Mouse (Mus musculus): Measurements from ENCODE around the gene Iqcc.

Gene Iqcc

DNA sequence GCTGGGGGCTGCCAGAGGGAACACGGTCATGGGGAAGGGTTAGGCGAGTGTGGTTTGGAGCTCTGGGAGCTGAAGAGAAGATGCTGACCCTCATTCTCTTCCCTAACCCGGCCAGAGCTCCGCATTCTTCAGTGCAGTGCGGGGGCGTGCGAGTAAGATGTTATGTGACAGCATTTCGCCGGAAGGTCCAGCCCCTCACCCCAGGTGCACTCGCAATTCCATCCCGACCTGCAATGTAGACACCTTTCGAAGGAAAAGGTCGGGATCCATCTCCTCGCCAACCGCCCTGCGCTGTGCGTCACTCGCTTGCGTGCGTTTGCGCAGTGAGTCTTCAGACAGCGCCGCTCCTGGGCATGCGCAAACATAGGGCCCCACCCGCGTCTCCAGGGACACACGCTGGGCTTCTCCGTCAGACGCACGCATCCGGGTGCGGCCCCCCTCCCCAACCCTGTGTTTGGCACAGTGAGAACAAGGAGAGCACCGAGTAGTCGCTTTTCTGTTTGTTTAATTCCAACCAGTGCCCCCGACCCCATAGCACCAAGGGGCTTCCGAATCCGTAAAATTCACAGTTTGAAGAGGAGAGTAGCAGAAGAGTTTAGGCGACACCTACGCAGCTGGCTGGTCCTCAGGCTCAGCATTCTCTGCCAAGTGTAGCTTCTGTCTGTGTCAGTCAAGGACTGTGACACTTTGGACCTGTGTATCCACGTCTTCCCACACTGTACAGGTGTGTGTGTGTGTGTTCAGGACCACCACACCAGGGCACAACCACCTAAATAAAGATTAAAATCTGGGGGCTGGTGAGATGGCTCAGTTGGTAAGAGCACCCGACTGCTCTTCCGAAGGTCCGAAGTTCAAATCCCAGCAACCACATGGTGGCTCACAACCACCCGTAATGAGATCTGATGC lies at the start of gene Iqcc:
Gene Iqcc (minus strand): TSS at position 314 of the 906 bp plus-strand sequence.
- in situ Hi-C loops (cut with MboI; ENCODE audit: unreplicated experiment in 2 of 2) = loop anchor here in 1 of 2 experiments (10.0 kb wide), 1 partner anchor 274 kb away; no protein-coding TSS in a partner anchor

- in situ Hi-C loops (cut with MboI; ENCODE audit: unreplicated experiment in 2 of 2) = no loop called here
Measured at GRCm38 (mm10) chr4:129662255-129662813, 43.4 kb upstream of the Iqcc start.

GRCm38 (mm10) chr4:129661584-129661983 lies 42.7 kb upstream of the Iqcc start:
- in situ Hi-C loops (cut with MboI; ENCODE audit: unreplicated experiment in 2 of 2) = no loop called here

GRCm38 (mm10) chr4:129654770-129655169 lies 35.9 kb upstream of the Iqcc start:
- in situ Hi-C loops (cut with MboI; ENCODE audit: unreplicated experiment in 2 of 2) = no loop called here

- in situ Hi-C loops (cut with MboI; ENCODE audit: unreplicated experiment in 2 of 2) = no loop called here
Measured at GRCm38 (mm10) chr4:129650359-129650758, 31.5 kb upstream of the Iqcc start.

DNA sequence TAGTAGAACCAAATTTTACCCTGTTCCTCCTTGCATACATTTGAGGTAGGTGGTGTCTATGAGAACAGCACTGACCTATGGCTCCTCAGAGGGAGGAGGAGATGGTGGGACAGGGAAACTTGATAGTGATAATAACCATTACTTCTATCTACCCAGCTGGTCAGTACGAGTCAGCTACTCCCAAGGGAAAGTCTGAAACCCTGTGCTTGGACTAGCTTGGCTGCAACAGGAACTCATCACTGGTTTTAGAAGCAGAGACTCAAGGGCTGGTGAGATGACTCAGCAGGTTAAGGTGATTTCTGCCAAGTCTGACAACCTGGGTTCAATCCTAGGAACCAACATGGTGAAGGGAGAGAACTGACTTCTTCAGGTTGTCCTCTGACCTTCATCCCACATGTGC lies 29.8 kb upstream of the Iqcc start:
- in situ Hi-C loops (cut with MboI; ENCODE audit: unreplicated experiment in 2 of 2) = no loop called here

DNA sequence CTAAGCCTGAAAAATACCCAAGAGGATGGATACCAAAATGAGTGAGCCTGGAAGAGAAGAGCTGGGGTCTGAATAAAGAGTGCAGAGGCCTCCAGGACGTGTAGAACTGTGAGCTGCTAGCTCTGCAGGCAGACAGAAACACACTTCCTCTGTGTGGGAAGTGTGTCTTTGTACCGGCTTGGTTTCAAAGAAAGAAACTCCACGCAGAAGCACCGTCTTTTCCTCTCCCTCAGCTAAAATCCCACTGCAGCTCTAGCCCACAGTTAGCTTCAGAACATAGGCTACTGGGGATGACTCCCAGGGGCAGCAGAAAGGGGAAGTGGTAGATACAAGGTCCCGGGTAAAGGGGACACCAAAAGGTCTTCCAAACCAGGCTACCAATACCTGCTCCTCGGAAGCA lies 26.3 kb upstream of the Iqcc start:
- in situ Hi-C loops (cut with MboI; ENCODE audit: unreplicated experiment in 2 of 2) = no loop called here

DNA sequence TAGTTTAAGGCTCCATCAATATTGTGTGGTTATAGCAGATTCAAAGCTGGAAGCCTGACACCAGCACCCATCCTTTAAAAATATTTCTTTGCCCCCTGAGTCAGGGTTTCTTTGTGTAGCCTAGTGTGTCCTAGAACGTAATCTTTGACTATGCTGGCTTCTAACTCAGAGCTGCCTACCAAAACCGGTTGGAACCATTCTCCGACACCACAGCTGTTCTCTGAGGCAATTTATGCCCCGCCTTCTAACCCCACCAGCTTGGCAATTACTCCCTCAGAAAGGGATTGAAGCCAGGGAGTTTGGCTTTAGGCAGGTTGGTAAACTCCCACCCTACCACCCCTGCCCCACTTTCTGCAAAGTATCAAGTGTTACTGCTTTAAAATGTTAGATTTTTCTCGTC lies 22.9 kb upstream of the Iqcc start:
- in situ Hi-C loops (cut with MboI; ENCODE audit: unreplicated experiment in 2 of 2) = no loop called here

- in situ Hi-C loops (cut with MboI; ENCODE audit: unreplicated experiment in 2 of 2) = no loop called here
Measured at GRCm38 (mm10) chr4:129640638-129641467, 22.0 kb upstream of the Iqcc start, which contains the start of gene Txlna. TSS of gene Txlna (minus strand) at chr4:129641065.

- in situ Hi-C loops (cut with MboI; ENCODE audit: unreplicated experiment in 2 of 2) = no loop called here
Measured at GRCm38 (mm10) chr4:129640101-129640637, 21.3 kb upstream of the Iqcc start.

- in situ Hi-C loops (cut with MboI; ENCODE audit: unreplicated experiment in 2 of 2) = no loop called here
Measured at GRCm38 (mm10) chr4:129639221-129639620, 20.3 kb upstream of the Iqcc start.

DNA sequence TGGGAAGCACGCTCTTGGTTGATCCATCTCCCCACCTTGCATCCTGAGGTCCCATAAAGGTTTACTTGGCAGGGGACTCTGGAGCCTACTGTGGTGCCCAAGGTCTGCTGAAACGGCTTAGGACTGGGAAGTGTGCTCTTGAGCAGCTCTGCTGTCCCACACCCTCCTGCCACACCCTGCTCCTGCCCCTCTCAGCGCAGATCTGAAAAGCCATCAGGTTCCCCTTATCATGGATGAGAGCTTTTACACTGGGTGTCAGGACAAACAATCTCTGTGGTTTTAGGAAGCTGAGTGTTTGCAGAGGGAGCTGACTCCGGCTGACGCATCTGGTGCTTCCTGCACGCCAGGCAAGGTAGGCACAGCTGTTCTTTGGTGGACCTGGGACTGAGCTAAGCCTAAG lies 15.0 kb upstream of the Iqcc start:
- in situ Hi-C loops (cut with MboI; ENCODE audit: unreplicated experiment in 2 of 2) = no loop called here

DNA sequence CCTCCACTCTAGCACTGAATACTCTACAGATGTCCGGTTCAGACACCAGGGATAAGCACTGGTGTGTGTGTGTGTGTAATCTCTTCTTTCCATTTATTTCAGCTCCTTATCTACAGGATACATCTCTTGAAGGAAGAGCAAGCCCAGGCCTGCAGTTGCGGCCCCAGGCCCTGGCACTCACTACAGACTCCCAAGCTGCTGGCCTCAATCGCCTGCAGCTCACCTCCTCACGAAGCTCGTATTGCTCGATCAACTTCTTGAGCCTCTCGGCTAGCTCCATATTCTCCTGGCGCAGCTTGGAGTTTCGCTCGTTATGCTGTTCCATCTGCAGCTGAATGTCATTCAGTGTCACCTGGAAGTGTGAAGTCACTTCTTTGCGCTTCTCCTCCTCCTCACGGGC lies 13.0 kb upstream of the Iqcc start:
- in situ Hi-C loops (cut with MboI; ENCODE audit: unreplicated experiment in 2 of 2) = no loop called here

GRCm38 (mm10) chr4:129630944-129631343 lies 12.0 kb upstream of the Iqcc start:
- in situ Hi-C loops (cut with MboI; ENCODE audit: unreplicated experiment in 2 of 2) = no loop called here

DNA sequence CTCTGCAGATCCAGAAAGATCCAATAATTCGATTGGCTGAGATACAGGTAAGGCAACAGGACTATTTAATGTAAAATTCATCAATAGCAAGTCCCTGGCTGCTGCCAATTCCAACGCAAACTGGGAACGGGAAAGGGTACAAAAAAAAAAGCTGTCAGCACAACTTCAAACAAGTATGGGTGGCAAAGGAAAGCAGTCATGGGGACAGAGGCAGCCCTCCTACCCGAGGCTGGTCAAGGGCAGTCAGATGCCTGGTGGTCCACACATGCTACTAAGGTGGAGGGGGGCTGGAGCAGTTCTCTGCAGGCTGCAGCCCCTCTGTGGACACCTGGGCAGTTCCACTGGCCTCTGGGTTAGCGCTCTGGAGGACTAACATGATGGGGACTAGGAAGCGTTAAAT lies 7.1 kb upstream of the Iqcc start:
- in situ Hi-C loops (cut with MboI; ENCODE audit: unreplicated experiment in 2 of 2) = no loop called here

GRCm38 (mm10) chr4:129625496-129625895 lies 6.6 kb upstream of the Iqcc start:
- in situ Hi-C loops (cut with MboI; ENCODE audit: unreplicated experiment in 2 of 2) = no loop called here

GRCm38 (mm10) chr4:129625029-129625370 lies 6.1 kb upstream of the Iqcc start:
- in situ Hi-C loops (cut with MboI; ENCODE audit: unreplicated experiment in 2 of 2) = no loop called here

DNA sequence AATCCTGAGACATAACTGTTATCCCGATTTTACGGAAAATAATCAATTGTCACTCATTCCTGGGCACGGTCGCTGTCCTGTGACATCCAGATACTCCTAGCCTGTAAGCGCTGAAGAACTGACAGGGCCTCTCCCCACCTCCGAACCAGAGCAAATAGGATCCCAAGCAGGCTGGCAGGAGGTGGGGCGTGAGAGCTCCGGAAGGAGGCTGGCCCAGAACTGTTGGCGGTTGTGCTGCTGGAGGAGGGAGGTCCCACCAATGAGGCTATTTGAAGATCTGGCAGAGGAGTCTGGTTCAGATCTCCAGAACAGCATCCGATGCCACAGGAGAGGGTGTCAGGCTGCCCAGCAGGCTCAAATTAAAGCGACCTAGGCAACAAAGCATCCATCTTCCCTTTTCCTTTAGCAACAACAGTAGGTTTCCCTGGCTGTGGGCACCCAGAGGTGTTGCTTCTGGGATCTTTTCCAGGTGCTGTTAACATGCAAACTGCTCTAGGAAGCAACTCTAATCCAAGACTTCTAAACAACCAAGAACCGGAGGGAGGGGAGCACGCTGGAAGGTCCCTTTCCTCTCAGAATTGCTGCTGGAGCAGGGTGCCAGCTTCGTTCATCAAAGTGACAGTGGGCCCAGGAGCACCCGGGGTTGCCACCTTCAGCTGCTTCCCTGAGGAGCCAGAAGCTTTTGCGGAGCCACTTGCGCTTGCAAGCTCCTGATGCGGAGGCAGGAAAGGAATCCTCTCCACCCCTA lies 5.6 kb upstream of the Iqcc start:
- in situ Hi-C loops (cut with MboI; ENCODE audit: unreplicated experiment in 2 of 2) = no loop called here

- in situ Hi-C loops (cut with MboI; ENCODE audit: unreplicated experiment in 2 of 2) = no loop called here
Measured at GRCm38 (mm10) chr4:129623681-129624091, 4.8 kb upstream of the Iqcc start, which contains the start of gene Ccdc28b. TSS of gene Ccdc28b (minus strand) at chr4:129623947.
